Mouse (Mus musculus): Measurements from ENCODE around the gene Nek1. TPM values are rescaled to one million over a fixed set of nuclear protein-coding genes. Genes with fewer than 3 reads are reported as not detected.

Nek1 gene
- polyA plus RNA-seq, 2 experiments: 2.6 to 6.7 TPM

DNA sequence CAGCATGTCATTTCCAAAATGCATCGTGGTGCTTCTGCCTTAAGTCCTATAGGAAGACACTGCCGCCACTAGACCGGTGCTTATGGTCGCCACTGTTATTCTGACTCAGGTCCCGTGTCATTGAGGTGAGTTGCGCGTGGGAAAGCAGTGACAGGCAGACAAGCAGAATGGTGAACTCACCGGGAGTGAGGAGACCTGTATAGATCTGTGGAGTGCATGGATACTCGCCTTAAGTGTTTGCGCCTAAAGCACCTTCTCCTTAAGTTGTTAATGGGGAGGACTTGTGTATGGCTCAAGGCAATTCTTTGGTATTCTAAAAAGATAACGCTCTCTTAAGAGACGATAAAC is 618 bp downstream of the Nek1 start:
- H3K9me3 ChIP-seq (ENCODE audit: control insufficient read depth, low read length): no peaks in the 10 kb centered on the region
- peak overlapping the region; percentile 83 for H3K27ac ChIP-seq
- no peak for TF ChIP-seq EP300 (IDR thresholded peaks at IDR 0.05; ENCODE audit: low read depth)
- TF ChIP-seq CTCF (IDR thresholded peaks at IDR 0.05; ENCODE audit: low read depth): 0 out of 2 replicates have a peak, but pooled peaks have one; percentile 20
- peaks cover 9 to 15% of the 10 kb centered on the region in 2 experiments; a peak in 3 of 4 replicates for H3K4me1 ChIP-seq (replicated peaks; ENCODE audit: control insufficient read depth in 2 of 2, insufficient read depth in 2 of 2, low read length in 1 of 2)
- peak overlapping the region; percentile 88 for H3K4me2 ChIP-seq (ENCODE audit: low read depth)
- H3K4me3 ChIP-seq (ENCODE audit: insufficient read depth in 1 of 2, low read depth in 2 of 2, low read length in 2 of 2): peak overlapping the region; percentile 60 to 87
- 2% methylated on average over 12 of the region's 12 CpGs for WGBS (ENCODE audit: insufficient replicate concordance)
- H3K27me3 ChIP-seq (ENCODE audit: control insufficient read depth, insufficient read depth, low read length): no peaks in the 10 kb centered on the region
- peak overlapping the region; percentile 65 for H3K9ac ChIP-seq (replicated peaks)
- DNase-seq (ENCODE audit: low read depth in 3 of 3, low spot score in 3 of 3): no peak
- no peaks in the 10 kb centered on the region for H3K36me3 ChIP-seq (replicated peaks; ENCODE audit: control insufficient read depth, insufficient read depth, low read depth)
- ATAC-seq (ENCODE audit: insufficient read depth): peak; percentile 27

DNA sequence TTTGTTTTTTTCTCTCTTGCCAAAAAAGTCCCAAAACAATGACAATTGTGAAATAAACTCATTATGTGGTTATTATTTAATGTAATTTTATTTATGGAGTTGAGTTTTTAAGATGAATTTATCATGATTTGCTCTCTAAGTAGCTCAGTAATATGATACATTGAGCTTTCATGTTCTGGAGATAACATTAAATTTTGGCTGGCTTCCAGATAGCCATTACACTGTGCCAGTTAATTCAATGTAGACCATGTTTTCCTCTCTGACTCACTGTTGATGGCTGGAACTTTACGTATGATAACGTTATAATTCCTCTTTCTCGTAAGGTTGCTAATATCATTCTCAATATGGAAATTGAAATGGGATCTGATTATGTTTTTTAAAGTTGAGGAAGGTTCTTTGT is 3.5 kb downstream of the Nek1 start:
- Histone ChIP-seq H3K27ac (no peak overlapping the region), H3K9ac (replicated peaks) (no peak overlapping the region), H3K27me3 (ENCODE audit: control insufficient read depth, insufficient read depth, low read length) (no peaks in the 10 kb centered on the region), H3K4me1 (replicated peaks; ENCODE audit: control insufficient read depth in 2 of 2, insufficient read depth in 2 of 2, low read length in 1 of 2) (peaks cover 9 to 13% of the 10 kb centered on the region in 2 experiments; a peak in 3 of 4 replicates), H3K4me3 (ENCODE audit: insufficient read depth in 1 of 2, low read depth in 2 of 2, low read length in 2 of 2) (no peak overlapping the region), H3K4me2 (ENCODE audit: low read depth) (no peak overlapping the region), H3K9me3 (ENCODE audit: control insufficient read depth, low read length) (no peaks in the 10 kb centered on the region), H3K36me3 (replicated peaks; ENCODE audit: control insufficient read depth, insufficient read depth, low read depth) (no peaks in the 10 kb centered on the region)
- WGBS (ENCODE audit: insufficient replicate concordance): 86% methylated on average over 3 of the region's 3 CpGs
- no peak for ATAC-seq (ENCODE audit: insufficient read depth)
- no peak for TF ChIP-seq CTCF (IDR thresholded peaks at IDR 0.05; ENCODE audit: low read depth)
- no peak for TF ChIP-seq EP300 (IDR thresholded peaks at IDR 0.05; ENCODE audit: low read depth)
- DNase-seq (ENCODE audit: low read depth in 3 of 3, low spot score in 3 of 3): no peak

GRCm38 (mm10) chr8:61041951-61042350 is 49.0 kb downstream of the Nek1 start:
- ATAC-seq (ENCODE audit: insufficient read depth) (no peak), DNase-seq (ENCODE audit: low read depth in 3 of 3, low spot score in 3 of 3) (peak; percentile 23 to 38 (median 36))
- no peak overlapping the region for H3K4me3 ChIP-seq (ENCODE audit: insufficient read depth in 1 of 2, low read depth in 2 of 2, low read length in 2 of 2)
- H3K9me3 ChIP-seq (ENCODE audit: control insufficient read depth, low read length): no peaks in the 10 kb centered on the region
- no peak overlapping the region for H3K9ac ChIP-seq (replicated peaks)
- H3K4me2 ChIP-seq (ENCODE audit: low read depth): no peak overlapping the region
- no peaks in the 10 kb centered on the region for H3K27me3 ChIP-seq (ENCODE audit: control insufficient read depth, insufficient read depth, low read length)
- no peaks in the 10 kb centered on the region for H3K36me3 ChIP-seq (replicated peaks; ENCODE audit: control insufficient read depth, insufficient read depth, low read depth)
- peaks cover 0 to 4% of the 10 kb centered on the region in 2 experiments; a peak in 3 of 4 replicates for H3K4me1 ChIP-seq (replicated peaks; ENCODE audit: control insufficient read depth in 2 of 2, insufficient read depth in 2 of 2, low read length in 1 of 2)
- TF ChIP-seq CTCF (IDR thresholded peaks at IDR 0.05; ENCODE audit: low read depth) (peak; percentile 73), EP300 (IDR thresholded peaks at IDR 0.05; ENCODE audit: low read depth) (no peak)
- no peak overlapping the region for H3K27ac ChIP-seq

- 27% methylated on average over 4 of the region's 4 CpGs for WGBS (ENCODE audit: insufficient replicate concordance)
- peak; percentile 62; the same call in 1 of the 2 replicates for ATAC-seq (ENCODE audit: insufficient read depth)
These were observed 50.9 kb downstream of the Nek1 start for GRCm38 (mm10) chr8:61043874-61044273.

DNA sequence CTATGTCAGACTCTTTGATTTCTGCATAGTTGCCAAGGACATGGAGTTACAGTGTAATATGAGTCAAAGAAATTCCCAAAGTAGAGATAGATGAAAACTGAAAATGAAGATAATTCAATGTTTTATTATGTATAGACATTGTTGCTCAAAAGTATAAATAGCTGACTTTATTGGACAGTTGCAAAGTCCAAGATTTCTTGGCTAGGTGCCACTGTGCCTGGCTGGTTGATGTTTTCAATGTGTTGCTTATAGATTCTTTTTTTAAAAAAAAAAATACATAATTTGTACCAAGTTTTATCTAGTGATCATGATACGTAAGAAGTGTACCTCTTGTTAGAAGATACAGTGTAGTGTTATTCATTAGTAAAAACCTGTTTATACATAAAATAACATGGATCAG is 53.8 kb downstream of the Nek1 start:
- DNase-seq (ENCODE audit: low read depth in 3 of 3, low spot score in 3 of 3) (no peak), ATAC-seq (ENCODE audit: insufficient read depth) (no peak)
- H3K4me1 ChIP-seq (replicated peaks; ENCODE audit: control insufficient read depth in 2 of 2, insufficient read depth in 2 of 2, low read length in 1 of 2): peaks cover 0 to 4% of the 10 kb centered on the region in 2 experiments; a peak in 3 of 4 replicates
- H3K4me2 ChIP-seq (ENCODE audit: low read depth): no peak overlapping the region
- TF ChIP-seq EP300 (IDR thresholded peaks at IDR 0.05; ENCODE audit: low read depth) (no peak), CTCF (IDR thresholded peaks at IDR 0.05; ENCODE audit: low read depth) (no peak)
- H3K9me3 ChIP-seq (ENCODE audit: control insufficient read depth, low read length): no peaks in the 10 kb centered on the region
- no peaks in the 10 kb centered on the region for H3K27me3 ChIP-seq (ENCODE audit: control insufficient read depth, insufficient read depth, low read length)
- H3K36me3 ChIP-seq (replicated peaks; ENCODE audit: control insufficient read depth, insufficient read depth, low read depth): no peaks in the 10 kb centered on the region
- H3K27ac ChIP-seq: no peak overlapping the region
- H3K4me3 ChIP-seq (ENCODE audit: insufficient read depth in 1 of 2, low read depth in 2 of 2, low read length in 2 of 2): no peak overlapping the region
- WGBS (ENCODE audit: insufficient replicate concordance): 79% methylated on average over 1 of the region's 1 CpGs
- no peak overlapping the region for H3K9ac ChIP-seq (replicated peaks)

More at GRCm38 (mm10) chr8:61043874-61044273, 50.9 kb downstream of the Nek1 start:
- no peaks in the 10 kb centered on the region for H3K27me3 ChIP-seq (ENCODE audit: control insufficient read depth, insufficient read depth, low read length)
- DNase-seq (ENCODE audit: low read depth in 3 of 3, low spot score in 3 of 3): peak; percentile 24 to 35 (median 35)
- no peaks in the 10 kb centered on the region for H3K36me3 ChIP-seq (replicated peaks; ENCODE audit: control insufficient read depth, insufficient read depth, low read depth)
- no peak overlapping the region for H3K4me2 ChIP-seq (ENCODE audit: low read depth)
- H3K27ac ChIP-seq: no peak overlapping the region
- H3K4me1 ChIP-seq (replicated peaks; ENCODE audit: control insufficient read depth in 2 of 2, insufficient read depth in 2 of 2, low read length in 1 of 2): peaks cover 0 to 4% of the 10 kb centered on the region in 2 experiments; a peak in 3 of 4 replicates
- no peak overlapping the region for H3K4me3 ChIP-seq (ENCODE audit: insufficient read depth in 1 of 2, low read depth in 2 of 2, low read length in 2 of 2)
- TF ChIP-seq EP300 (IDR thresholded peaks at IDR 0.05; ENCODE audit: low read depth) (no peak), CTCF (IDR thresholded peaks at IDR 0.05; ENCODE audit: low read depth) (no peak)
- no peaks in the 10 kb centered on the region for H3K9me3 ChIP-seq (ENCODE audit: control insufficient read depth, low read length)
- H3K9ac ChIP-seq (replicated peaks): no peak overlapping the region
